15 mouse cellular contexts compared by ENCODE assay signal in the genomic region with DNA sequence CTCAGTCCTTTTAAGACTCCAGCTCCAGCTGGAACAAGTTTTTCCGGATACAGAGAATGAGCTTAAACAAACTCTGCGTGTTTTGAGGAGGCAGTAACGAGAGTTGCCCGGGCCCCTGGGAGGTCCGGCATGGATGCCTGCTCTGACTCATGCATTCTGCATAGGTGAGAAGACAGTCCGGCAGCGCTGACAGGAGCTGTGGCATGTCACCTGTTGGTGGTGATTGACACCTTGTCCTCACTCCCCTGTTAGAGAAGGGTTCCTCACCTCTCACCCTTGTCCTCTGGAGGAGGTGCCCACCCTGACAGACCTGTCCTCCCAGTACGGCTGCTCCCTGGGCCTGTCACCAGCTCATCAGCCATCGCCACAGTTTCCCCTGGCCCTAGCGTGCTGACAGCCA.
DNase-seq lines count a peak whose midpoint lies in the region; ATAC-seq and TF ChIP-seq lines count a peak whose summit lies in the region.
"Had no signal": no experiment of that assay in that cellular context is flagged by ENCODE, and none has a peak within 500 bp of the region (broad histone marks: within the 10 kb centered on the region; RNA-seq: fewer than 3 reads in every experiment).

No protein-coding gene starts in this region.

- DNase-seq in embryo, embryonic 9.5 days (ENCODE audit: extremely low spot score), result peak; percentile 28
- no peak for DNase-seq in embryo, embryonic 11 days
- no peak for DNase-seq in kidney, postnatal 36 days
- peak; percentile 71 for DNase-seq in urinary bladder, postnatal 14 days (ENCODE audit: low spot score)
- DNase-seq in urinary bladder, postnatal 10 days (ENCODE audit: low spot score), result no peak
- DNase-seq in liver, postnatal 0 days, result no peak
- DNase-seq in forebrain, embryonic 14.5 days (ENCODE audit: low spot score), result no peak
- DNase-seq: cerebellum, adult 11 months; gastrocnemius, adult 2 months; layer of hippocampus, adult 9-11 months; right cerebral cortex, postnatal 25 days; thymus, postnatal 4 days had no signal

- H3K27me3 ChIP-seq in kidney, embryonic 15.5 days, result no peaks in the 10 kb centered on the region
- no peaks in the 10 kb centered on the region for H3K27me3 ChIP-seq in liver, postnatal 0 days (ENCODE audit: insufficient read depth, low read length)
- H3K27me3 ChIP-seq in forebrain, embryonic 14.5 days (replicated peaks; ENCODE audit: control insufficient read depth, insufficient read depth, low read length), result no peaks in the 10 kb centered on the region

- 0 out of 2 replicates have a peak, but pooled peaks have one; percentile 20 for ATAC-seq in kidney, embryonic 15.5 days (replicated peaks; ENCODE audit: low FRiP score)
- no peak for ATAC-seq in liver, postnatal 0 days
- ATAC-seq in forebrain, embryonic 14.5 days, result no peak

- H3K9me3 ChIP-seq in kidney, embryonic 15.5 days (replicated peaks), result no peaks in the 10 kb centered on the region
- H3K9me3 ChIP-seq in liver, postnatal 0 days (ENCODE audit: low read length), result no peaks in the 10 kb centered on the region
- H3K9me3 ChIP-seq in forebrain, embryonic 14.5 days (replicated peaks; ENCODE audit: control insufficient read depth, low read length), result no peaks in the 10 kb centered on the region
- H3K9me3 ChIP-seq: forebrain, embryonic 12.5 days had no signal

- H3K4me3 ChIP-seq in kidney, embryonic 15.5 days (replicated peaks), result no peak overlapping the region
- no peak overlapping the region for H3K4me3 ChIP-seq in liver, postnatal 0 days (ENCODE audit: low read depth, low read length)
- no peak overlapping the region for H3K4me3 ChIP-seq in forebrain, embryonic 14.5 days (ENCODE audit: low read depth, low read length)
- H3K4me3 ChIP-seq: forebrain, embryonic 12.5 days; gastrocnemius, adult 2 months had no signal

- no peak overlapping the region for H3K4me2 ChIP-seq in kidney, embryonic 15.5 days
- H3K4me2 ChIP-seq in liver, postnatal 0 days (ENCODE audit: low read depth, low read length), result no peak overlapping the region
- no peak overlapping the region for H3K4me2 ChIP-seq in forebrain, embryonic 14.5 days (ENCODE audit: low read length)
- H3K4me2 ChIP-seq: forebrain, embryonic 12.5 days; hindbrain, embryonic 14.5 days had no signal

- H3K9ac ChIP-seq in kidney, embryonic 15.5 days, result no peak overlapping the region
- no peak overlapping the region for H3K9ac ChIP-seq in liver, postnatal 0 days (replicated peaks)
- H3K9ac ChIP-seq in forebrain, embryonic 14.5 days (ENCODE audit: low read length), result no peak overlapping the region
- H3K9ac ChIP-seq: forebrain, embryonic 12.5 days; hindbrain, embryonic 14.5 days had no signal

- no peak for TF ChIP-seq EP300 in liver, postnatal 0 days (IDR thresholded peaks at IDR 0.05; ENCODE audit: low read depth)

- 46% methylated on average over 10 of the region's 10 CpGs for WGBS in kidney, embryonic 15.5 days
- 73% methylated on average over 10 of the region's 10 CpGs for WGBS in liver, postnatal 0 days (ENCODE audit: insufficient replicate concordance)
- 85% methylated on average over 10 of the region's 10 CpGs for WGBS in forebrain, embryonic 14.5 days

- H3K4me1 ChIP-seq in kidney, embryonic 15.5 days, result peaks cover 32% of the 10 kb centered on the region
- H3K4me1 ChIP-seq in liver, postnatal 0 days (ENCODE audit: insufficient read depth), result peaks cover 7% of the 10 kb centered on the region
- H3K4me1 ChIP-seq in forebrain, embryonic 14.5 days (ENCODE audit: control insufficient read depth, insufficient read depth, low read length), result 0 out of 2 replicates have a peak, but pooled peaks cover 3% of the 10 kb centered on the region

- peak overlapping the region; percentile 33; the same call in 1 of the 2 replicates for H3K27ac ChIP-seq in kidney, embryonic 15.5 days
- no peak overlapping the region for H3K27ac ChIP-seq in liver, postnatal 0 days (ENCODE audit: low read depth)
- no peak overlapping the region for H3K27ac ChIP-seq in forebrain, embryonic 14.5 days (ENCODE audit: low read depth, low read length)
- H3K27ac ChIP-seq: forebrain, embryonic 12.5 days; gastrocnemius, adult 2 months; hindbrain, embryonic 14.5 days had no signal

- TF ChIP-seq CTCF in liver, postnatal 0 days (IDR thresholded peaks at IDR 0.05; ENCODE audit: low read depth), result no peak

- no peaks in the 10 kb centered on the region for H3K36me3 ChIP-seq in kidney, embryonic 15.5 days
- no peaks in the 10 kb centered on the region for H3K36me3 ChIP-seq in liver, postnatal 0 days (replicated peaks; ENCODE audit: insufficient read depth, low read length)
- H3K36me3 ChIP-seq in forebrain, embryonic 14.5 days (ENCODE audit: control insufficient read depth, insufficient read depth, low read length), result no peaks in the 10 kb centered on the region
- H3K36me3 ChIP-seq: forebrain, embryonic 12.5 days had no signal

Comparison
In these comparisons a context has a peak if more than half of its experiments do, and no peak if none do; other contexts are left out.
1. DNase-seq: peak in embryo, embryonic 9.5 days (single experiment) and urinary bladder, postnatal 14 days (single experiment); none in embryo, embryonic 11 days (single experiment), kidney, postnatal 36 days (0 of 2), urinary bladder, postnatal 10 days (single experiment), liver, postnatal 0 days (single experiment) and forebrain, embryonic 14.5 days (single experiment).